Mouse (Mus musculus) urinary bladder, postnatal 14 days (tissue): ENCODE measurements around the gene Gm13287.
"Not testable (repeated sequence)": the region's sequence is repeated elsewhere in the genome, so short reads cannot be mapped to it uniquely, and the experiment has no call there.

Experiments
- DNase-seq: peaks from one replicate; pipeline ENCODE4 v3.0.0; 2021; ENCODE audit warnings: low spot score

Gm13287 gene

DNA sequence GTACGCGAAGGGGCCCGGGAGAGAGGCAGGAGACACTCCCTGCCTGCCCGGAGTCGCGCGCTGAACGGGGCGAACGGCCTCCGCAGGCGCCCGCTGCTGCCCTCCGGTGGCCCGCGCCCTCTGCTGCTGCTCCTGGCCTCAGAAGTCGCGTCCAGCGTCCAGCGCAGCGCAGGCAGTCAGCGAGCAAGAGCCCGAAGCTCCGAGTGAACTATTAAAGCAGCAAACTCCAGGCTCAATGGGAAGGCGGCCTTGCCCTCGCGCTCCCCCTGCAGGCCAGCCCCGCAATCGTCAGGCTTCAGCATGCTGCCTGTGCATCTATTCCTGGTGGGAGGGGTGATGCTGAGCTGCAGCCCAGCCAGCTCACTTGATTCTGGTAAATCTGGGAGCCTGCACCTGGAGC lies at the start of gene Gm13287:
Gm13287 (plus strand) TSS at position 301 of the 400 bp plus-strand sequence.
- not testable (repeated sequence) for DNase-seq

DNA sequence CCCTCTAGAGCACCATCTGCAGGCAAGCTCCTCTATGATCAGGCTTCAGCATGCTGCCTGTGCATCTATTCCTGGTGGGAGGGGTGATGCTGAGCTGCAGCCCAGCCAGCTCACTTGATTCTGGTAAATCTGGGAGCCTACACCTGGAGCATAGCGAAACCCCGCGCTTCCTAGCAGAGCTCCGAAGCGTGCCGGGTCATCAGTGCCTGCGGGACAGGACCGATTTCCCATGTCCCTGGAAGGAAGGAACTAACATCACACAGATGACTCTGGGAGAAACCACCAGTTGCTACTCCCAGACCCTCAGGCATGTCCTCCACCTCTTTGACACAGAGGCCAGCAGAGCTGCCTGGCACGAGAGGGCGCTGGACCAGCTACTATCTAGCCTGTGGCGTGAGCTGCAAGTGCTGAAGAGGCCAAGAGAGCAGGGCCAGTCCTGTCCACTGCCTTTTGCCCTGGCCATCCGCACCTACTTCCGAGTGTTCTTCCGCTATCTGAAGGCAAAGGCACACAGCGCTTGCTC lies 48.2 kb upstream of the Gm13287 start, which contains the start of gene Gm13271:
Gm13271 (plus strand) TSS at position 51 of the 523 bp plus-strand sequence.
- peak; percentile 62 for DNase-seq

DNA sequence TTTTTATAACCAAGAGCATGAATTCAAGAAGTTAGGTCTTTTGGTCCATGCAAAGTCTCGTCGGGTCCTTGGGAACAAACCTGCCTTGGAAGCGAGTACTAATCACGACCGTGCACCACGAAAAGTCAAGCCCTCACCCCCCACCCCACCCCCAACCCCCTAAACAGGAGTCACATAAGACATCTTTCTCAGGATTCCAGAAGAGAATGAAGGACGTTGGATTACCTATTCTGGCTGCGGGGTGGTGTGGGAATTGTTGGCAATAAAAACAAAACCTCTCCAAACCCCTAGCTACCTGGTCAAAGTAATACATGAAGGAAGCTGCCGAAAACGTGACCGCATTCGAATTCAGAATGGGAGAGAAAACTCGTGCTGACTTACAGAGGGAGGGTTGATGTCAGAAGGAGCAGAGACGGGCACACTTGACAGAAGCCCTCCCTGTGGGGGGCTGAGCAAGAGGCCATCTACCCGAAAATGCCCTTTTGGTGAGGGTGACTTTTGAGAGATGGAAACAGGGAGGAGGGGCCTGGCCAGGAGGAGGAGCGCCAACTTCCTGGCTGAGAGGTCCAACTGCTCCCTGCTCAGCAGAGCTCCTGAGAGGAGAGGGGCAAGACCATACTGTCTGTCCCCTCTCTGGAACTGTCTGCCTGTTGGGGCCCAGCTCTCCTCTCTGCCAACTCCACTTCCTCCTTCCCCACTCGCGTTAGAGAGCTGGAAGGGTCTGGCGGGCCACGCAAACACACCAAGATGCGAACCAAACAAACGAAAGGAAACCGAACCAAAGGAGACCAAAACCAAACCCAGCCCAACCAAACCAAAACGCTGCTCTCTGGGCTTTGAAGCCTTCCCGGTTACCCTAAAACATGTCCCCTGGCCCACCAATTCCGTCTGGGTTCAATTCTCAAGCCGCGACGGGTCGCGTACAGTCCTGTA lies 46.2 kb upstream of the Gm13287 start:
- peak; percentile 12 for DNase-seq

DNA sequence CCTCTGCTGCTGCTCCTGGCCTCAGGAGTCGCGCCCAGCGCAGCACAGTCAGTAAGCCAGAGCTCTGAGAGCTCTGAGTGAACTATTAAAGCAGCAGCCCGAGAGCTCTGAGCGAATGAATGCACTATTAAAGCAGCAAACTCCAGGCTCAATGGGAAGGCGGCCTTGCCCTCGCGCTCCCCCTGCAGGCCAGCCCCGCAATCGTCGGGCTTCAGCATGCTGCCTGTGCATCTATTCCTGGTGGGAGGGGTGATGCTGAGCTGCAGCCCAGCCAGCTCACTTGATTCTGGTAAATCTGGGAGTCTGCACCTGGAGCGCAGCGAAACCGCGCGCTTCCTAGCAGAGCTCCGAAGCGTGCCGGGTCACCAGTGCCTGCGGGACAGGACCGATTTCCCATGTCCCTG lies 45.4 kb upstream of the Gm13287 start:
- DNase-seq = peak; percentile 87

DNA sequence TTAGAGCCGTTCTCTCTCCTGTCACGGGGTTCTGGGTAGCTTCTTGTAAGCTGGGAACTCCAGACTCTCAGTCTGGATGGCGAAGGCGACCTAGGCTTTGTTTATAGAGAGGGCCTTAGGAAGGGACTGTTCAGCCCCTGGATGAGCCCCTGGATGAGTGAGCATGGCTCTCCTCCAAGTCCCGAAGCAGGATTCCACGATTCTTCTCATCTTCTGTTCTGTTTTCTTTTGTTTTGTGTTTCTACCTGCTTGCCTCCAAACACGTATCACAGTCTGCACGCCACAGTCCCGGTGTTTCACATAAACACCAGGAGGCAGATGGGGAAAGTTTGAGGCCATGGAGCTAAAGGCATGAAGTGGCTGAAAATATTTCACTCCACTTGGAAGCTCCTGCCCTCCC lies 44.3 kb upstream of the Gm13287 start:
- DNase-seq = not testable (repeated sequence)

DNA sequence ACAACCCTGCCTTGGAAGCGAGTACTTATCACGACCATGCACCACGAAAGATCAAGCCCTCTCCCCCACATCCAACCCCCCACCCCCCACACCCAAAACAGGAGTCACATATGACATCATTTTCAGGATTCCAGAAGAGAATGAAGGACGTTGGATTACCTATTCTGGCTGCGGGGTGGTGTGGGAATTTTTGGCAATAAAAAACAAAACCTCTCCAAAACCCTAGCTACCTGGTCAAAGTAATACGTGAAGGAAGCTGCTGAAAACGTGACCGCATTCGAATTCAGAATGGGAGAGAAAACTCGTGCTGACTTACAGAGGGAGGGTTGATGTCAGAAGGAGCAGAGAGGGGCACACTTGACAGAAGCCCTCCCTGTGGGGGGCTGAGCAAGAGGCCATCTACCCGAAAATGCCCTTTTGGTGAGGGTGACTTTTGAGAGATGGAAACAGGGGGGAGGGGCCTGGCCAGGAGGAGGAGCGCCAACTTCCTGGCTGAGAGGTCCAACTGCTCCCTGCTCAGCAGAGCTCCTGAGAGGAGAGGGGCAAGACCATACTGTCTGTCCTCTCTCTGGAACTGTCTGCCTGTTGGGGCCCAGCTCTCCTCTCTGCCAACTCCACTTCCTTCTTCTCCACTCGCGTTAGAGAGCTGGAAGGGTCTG lies 43.3 kb upstream of the Gm13287 start, which contains the start of gene Gm13283:
Gm13283 (plus strand) TSS at position 510 of the 659 bp plus-strand sequence.
- DNase-seq = peak; percentile 22

DNA sequence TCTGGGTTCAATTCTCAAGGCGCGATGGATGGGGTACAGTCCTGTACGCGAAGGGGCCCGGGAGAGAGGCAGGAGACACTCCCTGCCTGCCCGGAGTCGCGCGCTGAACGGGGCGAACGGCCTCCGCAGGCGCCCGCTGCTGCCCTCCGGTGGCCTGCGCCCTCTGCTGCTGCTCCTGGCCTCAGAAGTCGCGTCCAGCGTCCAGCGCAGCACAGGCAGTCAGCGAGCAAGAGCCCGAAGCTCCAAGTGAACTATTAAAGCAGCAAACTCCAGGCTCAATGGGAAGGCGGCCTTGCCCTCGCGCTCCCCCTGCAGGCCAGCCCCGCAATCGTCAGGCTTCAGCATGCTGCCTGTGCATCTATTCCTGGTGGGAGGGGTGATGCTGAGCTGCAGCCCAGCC lies 42.6 kb upstream of the Gm13287 start:
- peak; percentile 80 for DNase-seq

DNA sequence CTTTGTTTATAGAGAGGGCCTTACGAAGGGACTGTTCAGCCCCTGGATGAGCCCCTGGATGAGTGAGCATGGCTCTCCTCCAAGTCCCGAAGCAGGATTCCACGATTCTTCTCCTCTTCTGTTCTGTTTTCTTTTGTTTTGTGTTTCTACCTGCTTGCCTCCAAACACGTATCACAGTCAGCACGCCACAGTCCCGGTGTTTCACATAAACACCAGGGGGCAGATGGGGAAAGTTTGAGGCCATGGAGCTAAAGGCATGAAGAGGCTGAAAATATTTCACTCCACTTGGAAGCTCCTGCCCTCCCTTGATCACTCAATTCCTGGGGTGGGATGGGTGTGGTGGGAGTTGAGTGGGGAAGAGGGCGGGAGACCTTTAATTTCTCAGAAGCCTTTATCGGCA lies 41.3 kb upstream of the Gm13287 start:
- peak; percentile 71 for DNase-seq

DNA sequence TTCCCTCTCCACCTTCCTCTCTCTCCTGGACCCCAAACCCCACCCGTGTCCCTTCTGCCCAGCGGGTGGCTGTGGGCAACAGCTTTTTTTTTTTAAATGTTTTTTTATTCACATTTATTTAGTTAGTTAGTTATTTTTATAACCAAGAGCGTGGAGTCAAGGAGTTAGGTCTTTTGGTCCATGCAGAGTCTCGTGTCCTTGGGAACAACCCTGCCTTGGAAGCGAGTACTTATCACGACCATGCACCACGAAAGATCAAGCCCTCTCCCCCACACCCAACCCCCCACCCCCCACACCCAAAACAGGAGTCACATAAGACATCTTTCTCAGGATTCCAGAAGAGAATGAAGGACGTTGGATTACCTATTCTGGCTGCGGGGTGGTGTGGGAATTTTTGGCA lies 40.7 kb upstream of the Gm13287 start:
- DNase-seq = peak; percentile 10

DNA sequence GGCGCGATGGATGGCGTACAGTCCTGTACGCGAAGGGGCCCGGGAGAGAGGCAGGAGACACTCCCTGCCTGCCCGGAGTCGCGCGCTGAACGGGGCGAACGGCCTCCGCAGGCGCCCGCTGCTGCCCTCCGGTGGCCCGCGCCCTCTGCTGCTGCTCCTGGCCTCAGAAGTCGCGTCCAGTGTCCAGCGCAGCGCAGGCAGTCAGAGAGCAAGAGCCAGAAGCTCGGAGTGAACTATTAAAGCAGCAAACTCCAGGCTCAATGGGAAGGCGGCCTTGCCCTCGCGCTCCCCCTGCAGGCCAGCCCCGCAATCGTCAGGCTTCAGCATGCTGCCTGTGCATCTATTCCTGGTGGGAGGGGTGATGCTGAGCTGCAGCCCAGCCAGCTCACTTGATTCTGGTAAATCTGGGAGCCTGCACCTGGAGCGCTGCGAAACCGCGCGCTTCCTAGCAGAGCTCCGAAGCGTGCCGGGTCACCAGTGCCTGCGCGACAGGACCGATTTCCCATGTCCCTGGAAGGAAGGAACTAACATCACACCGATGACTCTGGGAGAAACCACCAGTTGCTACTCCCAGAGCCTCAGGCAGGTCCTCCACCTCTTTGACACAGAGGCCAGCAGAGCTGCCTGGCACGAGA lies 39.6 kb upstream of the Gm13287 start:
- peak; percentile 56 for DNase-seq

DNA sequence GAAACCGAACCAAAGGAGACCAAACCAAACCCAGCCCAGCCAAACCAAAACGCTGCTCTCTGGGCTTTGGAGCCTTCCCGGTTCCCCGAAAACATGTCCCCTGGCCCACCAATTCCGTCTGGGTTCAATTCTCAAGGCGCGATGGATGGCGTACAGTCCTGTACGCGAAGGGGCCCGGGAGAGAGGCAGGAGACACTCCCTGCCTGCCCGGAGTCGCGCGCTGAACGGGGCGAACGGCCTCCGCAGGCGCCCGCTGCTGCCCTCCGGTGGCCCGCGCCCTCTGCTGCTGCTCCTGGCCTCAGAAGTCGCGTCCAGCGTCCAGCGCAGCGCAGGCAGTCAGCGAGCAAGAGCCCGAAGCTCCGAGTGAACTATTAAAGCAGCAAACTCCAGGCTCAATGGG lies 29.5 kb upstream of the Gm13287 start, which contains the start of gene Gm13290:
Gm13290 (plus strand) TSS at position 301 of the 400 bp plus-strand sequence.
- not testable (repeated sequence) for DNase-seq

DNA sequence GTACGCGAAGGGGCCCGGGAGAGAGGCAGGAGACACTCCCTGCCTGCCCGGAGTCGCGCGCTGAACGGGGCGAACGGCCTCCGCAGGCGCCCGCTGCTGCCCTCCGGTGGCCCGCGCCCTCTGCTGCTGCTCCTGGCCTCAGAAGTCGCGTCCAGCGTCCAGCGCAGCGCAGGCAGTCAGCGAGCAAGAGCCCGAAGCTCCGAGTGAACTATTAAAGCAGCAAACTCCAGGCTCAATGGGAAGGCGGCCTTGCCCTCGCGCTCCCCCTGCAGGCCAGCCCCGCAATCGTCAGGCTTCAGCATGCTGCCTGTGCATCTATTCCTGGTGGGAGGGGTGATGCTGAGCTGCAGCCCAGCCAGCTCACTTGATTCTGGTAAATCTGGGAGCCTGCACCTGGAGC lies 26.4 kb upstream of the Gm13287 start, which contains the start of gene Gm13289:
Gm13289 (plus strand) TSS at position 301 of the 400 bp plus-strand sequence.
- DNase-seq = not testable (repeated sequence)

DNA sequence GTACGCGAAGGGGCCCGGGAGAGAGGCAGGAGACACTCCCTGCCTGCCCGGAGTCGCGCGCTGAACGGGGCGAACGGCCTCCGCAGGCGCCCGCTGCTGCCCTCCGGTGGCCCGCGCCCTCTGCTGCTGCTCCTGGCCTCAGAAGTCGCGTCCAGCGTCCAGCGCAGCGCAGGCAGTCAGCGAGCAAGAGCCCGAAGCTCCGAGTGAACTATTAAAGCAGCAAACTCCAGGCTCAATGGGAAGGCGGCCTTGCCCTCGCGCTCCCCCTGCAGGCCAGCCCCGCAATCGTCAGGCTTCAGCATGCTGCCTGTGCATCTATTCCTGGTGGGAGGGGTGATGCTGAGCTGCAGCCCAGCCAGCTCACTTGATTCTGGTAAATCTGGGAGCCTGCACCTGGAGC lies 23.5 kb upstream of the Gm13287 start, which contains the start of gene Gm13272:
Gm13272 (plus strand) TSS at position 301 of the 400 bp plus-strand sequence.
- DNase-seq = not testable (repeated sequence)

DNA sequence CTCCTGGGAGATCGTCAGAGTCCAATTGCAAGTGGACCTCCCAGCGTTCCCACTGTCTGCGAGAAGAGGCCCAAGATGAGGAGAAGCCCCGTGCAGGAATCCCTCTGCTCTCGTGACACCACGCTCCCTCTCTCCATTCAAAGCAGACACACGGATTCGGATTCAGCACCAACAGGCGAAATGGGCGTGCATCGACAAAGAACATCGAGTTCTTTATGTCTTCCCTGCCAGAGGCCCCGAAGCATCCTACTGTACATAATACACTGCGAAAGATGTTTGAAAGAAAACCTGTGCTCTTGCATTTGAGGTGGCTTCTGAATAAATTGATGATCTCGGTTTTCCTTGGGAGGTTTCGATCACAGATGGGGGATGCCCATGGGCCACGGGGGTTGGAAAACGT lies 22.7 kb upstream of the Gm13287 start:
- not testable (repeated sequence) for DNase-seq

DNA sequence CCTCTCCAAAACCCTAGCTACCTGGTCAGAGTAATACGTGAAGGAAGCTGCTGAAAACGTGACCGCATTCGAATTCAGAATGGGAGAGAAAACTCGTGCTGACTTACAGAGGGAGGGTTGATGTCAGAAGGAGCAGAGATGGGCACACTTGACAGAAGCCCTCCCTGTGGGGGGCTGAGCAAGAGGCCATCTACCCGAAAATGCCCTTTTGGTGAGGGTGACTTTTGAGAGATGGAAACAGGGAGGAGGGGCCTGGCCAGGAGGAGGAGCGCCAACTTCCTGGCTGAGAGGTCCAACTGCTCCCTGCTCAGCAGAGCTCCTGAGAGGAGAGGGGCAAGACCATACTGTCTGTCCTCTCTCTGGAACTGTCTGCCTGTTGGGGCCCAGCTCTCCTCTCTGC lies 21.2 kb upstream of the Gm13287 start, which contains the start of gene Ifnz:
Ifnz (plus strand) TSS at position 301 of the 400 bp plus-strand sequence.
- DNase-seq = not testable (repeated sequence)

DNA sequence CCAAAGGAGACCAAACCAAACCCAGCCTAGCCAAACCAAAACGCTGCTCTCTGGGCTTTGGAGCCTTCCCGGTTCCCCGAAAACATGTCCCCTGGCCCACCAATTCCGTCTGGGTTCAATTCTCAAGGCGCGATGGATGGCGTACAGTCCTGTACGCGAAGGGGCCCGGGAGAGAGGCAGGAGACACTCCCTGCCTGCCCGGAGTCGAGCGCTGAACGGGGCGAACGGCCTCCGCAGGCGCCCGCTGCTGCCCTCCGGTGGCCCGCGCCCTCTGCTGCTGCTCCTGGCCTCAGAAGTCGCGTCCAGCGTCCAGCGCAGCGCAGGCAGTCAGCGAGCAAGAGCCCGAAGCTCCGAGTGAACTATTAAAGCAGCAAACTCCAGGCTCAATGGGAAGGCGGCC lies 20.7 kb upstream of the Gm13287 start:
- not testable (repeated sequence) for DNase-seq

DNA sequence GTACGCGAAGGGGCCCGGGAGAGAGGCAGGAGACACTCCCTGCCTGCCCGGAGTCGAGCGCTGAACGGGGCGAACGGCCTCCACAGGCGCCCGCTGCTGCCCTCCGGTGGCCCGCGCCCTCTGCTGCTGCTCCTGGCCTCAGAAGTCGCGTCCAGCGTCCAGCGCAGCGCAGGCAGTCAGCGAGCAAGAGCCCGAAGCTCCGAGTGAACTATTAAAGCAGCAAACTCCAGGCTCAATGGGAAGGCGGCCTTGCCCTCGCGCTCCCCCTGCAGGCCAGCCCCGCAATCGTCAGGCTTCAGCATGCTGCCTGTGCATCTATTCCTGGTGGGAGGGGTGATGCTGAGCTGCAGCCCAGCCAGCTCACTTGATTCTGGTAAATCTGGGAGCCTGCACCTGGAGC lies 17.6 kb upstream of the Gm13287 start, which contains the start of gene Gm13276:
Gm13276 (plus strand) TSS at position 301 of the 400 bp plus-strand sequence.
- not testable (repeated sequence) for DNase-seq

DNA sequence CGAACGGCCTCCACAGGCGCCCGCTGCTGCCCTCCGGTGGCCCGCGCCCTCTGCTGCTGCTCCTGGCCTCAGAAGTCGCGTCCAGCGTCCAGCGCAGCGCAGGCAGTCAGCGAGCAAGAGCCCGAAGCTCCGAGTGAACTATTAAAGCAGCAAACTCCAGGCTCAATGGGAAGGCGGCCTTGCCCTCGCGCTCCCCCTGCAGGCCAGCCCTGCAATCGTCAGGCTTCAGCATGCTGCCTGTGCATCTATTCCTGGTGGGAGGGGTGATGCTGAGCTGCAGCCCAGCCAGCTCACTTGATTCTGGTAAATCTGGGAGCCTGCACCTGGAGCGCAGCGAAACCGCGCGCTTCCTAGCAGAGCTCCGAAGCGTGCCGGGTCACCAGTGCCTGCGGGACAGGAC lies 14.7 kb upstream of the Gm13287 start, which contains the start of gene Gm13277:
Gm13277 (plus strand) TSS at position 231 of the 400 bp plus-strand sequence.
- peak; percentile 73 for DNase-seq

DNA sequence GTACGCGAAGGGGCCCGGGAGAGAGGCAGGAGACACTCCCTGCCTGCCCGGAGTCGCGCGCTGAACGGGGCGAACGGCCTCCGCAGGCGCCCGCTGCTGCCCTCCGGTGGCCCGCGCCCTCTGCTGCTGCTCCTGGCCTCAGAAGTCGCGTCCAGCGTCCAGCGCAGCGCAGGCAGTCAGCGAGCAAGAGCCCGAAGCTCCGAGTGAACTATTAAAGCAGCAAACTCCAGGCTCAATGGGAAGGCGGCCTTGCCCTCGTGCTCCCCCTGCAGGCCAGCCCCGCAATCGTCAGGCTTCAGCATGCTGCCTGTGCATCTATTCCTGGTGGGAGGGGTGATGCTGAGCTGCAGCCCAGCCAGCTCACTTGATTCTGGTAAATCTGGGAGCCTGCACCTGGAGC lies 11.8 kb upstream of the Gm13287 start, which contains the start of gene Gm13278:
Gm13278 (plus strand) TSS at position 301 of the 400 bp plus-strand sequence.
- not testable (repeated sequence) for DNase-seq

DNA sequence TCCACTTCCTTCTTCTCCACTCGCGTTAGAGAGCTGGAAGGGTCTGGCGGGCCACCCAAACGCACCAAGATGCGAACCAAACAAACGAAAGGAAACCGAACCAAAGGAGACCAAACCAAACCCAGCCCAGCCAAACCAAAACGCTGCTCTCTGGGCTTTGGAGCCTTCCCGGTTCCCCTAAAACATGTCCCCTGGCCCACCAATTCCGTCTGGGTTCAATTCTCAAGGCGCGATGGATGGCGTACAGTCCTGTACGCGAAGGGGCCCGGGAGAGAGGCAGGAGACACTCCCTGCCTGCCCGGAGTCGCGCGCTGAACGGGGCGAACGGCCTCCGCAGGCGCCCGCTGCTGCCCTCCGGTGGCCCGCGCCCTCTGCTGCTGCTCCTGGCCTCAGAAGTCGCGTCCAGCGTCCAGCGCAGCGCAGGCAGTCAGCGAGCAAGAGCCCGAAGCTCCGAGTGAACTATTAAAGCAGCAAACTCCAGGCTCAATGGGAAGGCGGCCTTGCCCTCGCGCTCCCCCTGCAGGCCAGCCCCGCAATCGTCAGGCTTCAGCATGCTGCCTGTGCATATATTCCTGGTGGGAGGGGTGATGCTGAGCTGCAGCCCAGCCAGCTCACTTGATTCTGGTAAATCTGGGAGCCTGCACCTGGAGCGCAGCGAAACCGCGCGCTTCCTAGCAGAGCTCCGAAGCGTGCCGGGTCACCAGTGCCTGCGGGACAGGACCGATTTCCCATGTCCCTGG lies 8.9 kb upstream of the Gm13287 start, which contains the start of gene Gm13275:
Gm13275 (plus strand) TSS at position 552 of the 740 bp plus-strand sequence.
- peak; percentile 57 for DNase-seq
